Mouse (Mus musculus): ENCODE results near the gene Ppp1ca.

GRCm38 (mm10) chr19:4191528-4192250 is at the start of gene Ppp1ca:
- TF ChIP-seq CTCF (IDR thresholded peaks at IDR 0.05; ENCODE audit: low read depth, low read length) = no peak
- TF ChIP-seq POLR2AphosphoS5 (IDR thresholded peaks at IDR 0.05; ENCODE audit: insufficient replicate concordance, low read depth, low read length) = no peak

All from G1E (cell line).